ENCODE assay signal across 11 mouse cellular contexts in the genomic region with DNA sequence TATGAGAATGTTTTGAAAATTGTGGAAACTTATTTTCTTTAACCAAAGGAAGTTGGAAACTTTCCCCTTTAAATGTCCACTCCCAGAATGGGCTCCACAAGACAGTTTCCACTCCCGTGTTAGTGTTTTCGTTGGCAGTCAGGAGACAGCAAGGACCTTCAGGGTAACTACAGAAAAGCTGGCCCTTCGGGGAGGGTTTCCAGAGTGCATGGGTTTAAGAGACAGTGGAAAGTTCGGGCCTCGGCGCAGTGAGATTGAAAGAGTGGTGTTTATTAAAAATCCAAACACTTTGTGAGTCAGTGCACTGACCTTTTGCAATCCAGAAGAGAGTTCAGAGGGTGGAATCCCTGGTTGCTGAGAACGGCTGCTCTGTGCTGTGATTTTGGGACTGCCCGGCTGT.
DNase-seq lines count a peak whose midpoint lies in the region; ATAC-seq and TF ChIP-seq lines count a peak whose summit lies in the region.
"Had no signal": no experiment of that assay in that cellular context is flagged by ENCODE, and none has a peak within 500 bp of the region (broad histone marks: within the 10 kb centered on the region; RNA-seq: fewer than 3 reads in every experiment).

No protein-coding gene starts in this region.

- H3K27ac ChIP-seq in CH12.LX (ENCODE audit: insufficient read depth, low read depth), result peak overlapping the region; percentile 59
- peak overlapping the region; percentile 50 for H3K27ac ChIP-seq in embryonic fibroblast, embryonic 13.5 days (ENCODE audit: insufficient read depth, low read length)
- H3K27ac ChIP-seq in hindbrain, embryonic 16.5 days (ENCODE audit: low read depth, low read length), result no peak overlapping the region
- H3K27ac ChIP-seq: limb, embryonic 13.5 days had no signal

- no peak for ATAC-seq in hindbrain, embryonic 16.5 days
- ATAC-seq in frontal cortex, adult (ENCODE audit: low TSS enrichment), result no peak

- dilution Hi-C loops in CH12.LX (cut with MboI; ENCODE audit: extremely low pct_ligation_motif_present, extremely low pct_unique_long_range_greater_than_20kb, low sequenced_read_pairs), result no loop called here

- in situ Hi-C loops in CH12.LX (cut with MboI; ENCODE audit: low pct_ligation_motif_present, low pct_unique_long_range_greater_than_20kb, low sequenced_read_pairs), result no loop called here

- TF ChIP-seq POLR2A in CH12.LX (IDR thresholded peaks at IDR 0.05; ENCODE audit: low read depth, low read length), result no peak
- TF ChIP-seq POLR2A in embryonic fibroblast, embryonic 13.5 days (IDR thresholded peaks at IDR 0.05; ENCODE audit: low read depth, low read length), result no peak

- peaks cover 2% of the 10 kb centered on the region; the same call in 1 of the 2 replicates for H3K79me2 ChIP-seq in CH12.LX (replicated peaks; ENCODE audit: control insufficient read depth, extremely low read depth, insufficient read depth, poor library complexity, severe bottlenecking)

- no peak for TF ChIP-seq RAD21 in CH12.LX (IDR thresholded peaks at IDR 0.05; ENCODE audit: low read depth, low read length)

- peak; percentile 64 to 71 for DNase-seq in heart, adult 18-20 months
- no peak for DNase-seq in heart, postnatal 14 days
- DNase-seq in CH12.LX (ENCODE audit: extremely low read depth), result no peak
- peak; percentile 36 to 52 for DNase-seq in kidney, postnatal 36 days
- DNase-seq in left cerebral cortex, adult 18-20 months (ENCODE audit: low spot score in 2 of 2), result no peak
- DNase-seq: cerebellum, adult 18-20 months; gastrocnemius, postnatal 36 days had no signal

- H3K36me3 ChIP-seq in CH12.LX (replicated peaks in 1 of 2; ENCODE audit: control insufficient read depth in 1 of 2, insufficient read depth in 1 of 2, low read length in 1 of 2), result peaks cover 6 to 38% of the 10 kb centered on the region in 2 experiments
- no peaks in the 10 kb centered on the region for H3K36me3 ChIP-seq in hindbrain, embryonic 16.5 days (ENCODE audit: control insufficient read depth, insufficient read depth, low read length)

- H3K4me3 ChIP-seq in CH12.LX (replicated peaks in 1 of 3; ENCODE audit: low read depth in 2 of 3, low read length in 2 of 3, poor library complexity in 1 of 3), result no peak overlapping the region
- H3K4me3 ChIP-seq in embryonic fibroblast, embryonic 13.5 days (ENCODE audit: insufficient read depth, low read length), result no peak overlapping the region
- no peak overlapping the region for H3K4me3 ChIP-seq in hindbrain, embryonic 16.5 days (ENCODE audit: low read length)
- H3K4me3 ChIP-seq: limb, embryonic 13.5 days had no signal

- TF ChIP-seq CTCF in CH12.LX (conservative IDR thresholded peaks at IDR 0.05 in 1 of 2, IDR thresholded peaks at IDR 0.05 in 1 of 2; ENCODE audit: low read depth in 2 of 2, low read length in 2 of 2), result no peak
- no peak for TF ChIP-seq CTCF in embryonic fibroblast, embryonic 13.5 days (IDR thresholded peaks at IDR 0.05; ENCODE audit: borderline replicate concordance, insufficient read depth, low read length)

- intact Hi-C loops in heart, postnatal 14 days (cut with DNase I), result no loop called here

- TF ChIP-seq EP300 in CH12.LX (IDR thresholded peaks at IDR 0.05; ENCODE audit: low read length), result peak; percentile 31; the same call in 1 of the 2 replicates

- H3K9me3 ChIP-seq in CH12.LX (replicated peaks; ENCODE audit: low read length), result no peaks in the 10 kb centered on the region
- no peaks in the 10 kb centered on the region for H3K9me3 ChIP-seq in hindbrain, embryonic 16.5 days (ENCODE audit: control insufficient read depth, low read length)
- H3K9me3 ChIP-seq: limb, embryonic 13.5 days had no signal

- no peaks in the 10 kb centered on the region for H3K27me3 ChIP-seq in CH12.LX (replicated peaks)
- H3K27me3 ChIP-seq in hindbrain, embryonic 16.5 days (replicated peaks; ENCODE audit: control insufficient read depth, insufficient read depth, low read length), result no peaks in the 10 kb centered on the region
- H3K27me3 ChIP-seq: limb, embryonic 13.5 days had no signal

- peak overlapping the region; percentile 69 for H3K4me2 ChIP-seq in CH12.LX (ENCODE audit: insufficient read depth, low read depth, poor library complexity, severe bottlenecking)
- no peak overlapping the region for H3K4me2 ChIP-seq in hindbrain, embryonic 16.5 days (ENCODE audit: low read length)
- H3K4me2 ChIP-seq: limb, embryonic 13.5 days had no signal

- peak overlapping the region; percentile 25; the same call in 1 of the 2 replicates for H3K9ac ChIP-seq in CH12.LX (ENCODE audit: insufficient read depth, low read depth)
- no peak overlapping the region for H3K9ac ChIP-seq in hindbrain, embryonic 16.5 days (ENCODE audit: low read depth, low read length)
- H3K9ac ChIP-seq: limb, embryonic 13.5 days had no signal

- peaks cover 19 to 86% of the 10 kb centered on the region in 2 experiments for H3K4me1 ChIP-seq in CH12.LX (ENCODE audit: control insufficient read depth in 1 of 2, insufficient read depth in 2 of 2)
- H3K4me1 ChIP-seq in embryonic fibroblast, embryonic 13.5 days (ENCODE audit: control insufficient read depth, insufficient read depth, low read length), result no peaks in the 10 kb centered on the region
- no peaks in the 10 kb centered on the region for H3K4me1 ChIP-seq in hindbrain, embryonic 16.5 days (ENCODE audit: control insufficient read depth, insufficient read depth, low read depth, low read length)

- 91% methylated on average over 8 of the region's 8 CpGs for WGBS in hindbrain, embryonic 16.5 days

TF ChIP-seq in CH12.LX, 34 proteins besides CTCF, POLR2A, EP300 and RAD21:
- TF ChIP-seq ETS1 (conservative IDR thresholded peaks at IDR 0.05; ENCODE audit: low read depth, low read length), result 0 out of 2 replicates have a peak, but pooled peaks have one; percentile 12
- TF ChIP-seq TBP (conservative IDR thresholded peaks at IDR 0.05; ENCODE audit: low read depth, low read length), result no peak
- 0 out of 2 replicates have a peak, but pooled peaks have one; percentile 25 for TF ChIP-seq BHLHE40 (IDR thresholded peaks at IDR 0.05; ENCODE audit: low read depth, low read length)
- no peak for TF ChIP-seq ELF1 (IDR thresholded peaks at IDR 0.05; ENCODE audit: low read depth, low read length)
- TF ChIP-seq POLR2AphosphoS2 (IDR thresholded peaks at IDR 0.05; ENCODE audit: low read depth, low read length), result no peak
- TF ChIP-seq GABPA (IDR thresholded peaks at IDR 0.05; ENCODE audit: insufficient replicate concordance, low read depth, low read length), result no peak
- TF ChIP-seq ZKSCAN1 (IDR thresholded peaks at IDR 0.05; ENCODE audit: borderline replicate concordance, low read depth, low read length), result no peak
- TF ChIP-seq ZMIZ1 (IDR thresholded peaks at IDR 0.05; ENCODE audit: low read depth, low read length), result no peak
- TF ChIP-seq CHD1 (IDR thresholded peaks at IDR 0.05; ENCODE audit: low read depth, low read length), result peak; percentile 71; the same call in 1 of the 2 replicates
- TF ChIP-seq PAX5 (IDR thresholded peaks at IDR 0.05; ENCODE audit: low read length), result no peak
- TF ChIP-seq NRF1 (IDR thresholded peaks at IDR 0.05; ENCODE audit: low read depth, low read length), result no peak
- no peak for TF ChIP-seq MAFK (IDR thresholded peaks at IDR 0.05; ENCODE audit: insufficient replicate concordance, low read length)
- TF ChIP-seq ZC3H11A (IDR thresholded peaks at IDR 0.05; ENCODE audit: low read depth, low read length), result no peak
- TF ChIP-seq MYC (IDR thresholded peaks at IDR 0.05; ENCODE audit: low read depth, low read length), result 0 out of 2 replicates have a peak, but pooled peaks have one; percentile 42
- peak; percentile 21; the same call in 1 of the 2 replicates for TF ChIP-seq IRF4 (IDR thresholded peaks at IDR 0.05; ENCODE audit: low read depth, low read length)
- TF ChIP-seq SIN3A (IDR thresholded peaks at IDR 0.05; ENCODE audit: low read length), result 0 out of 2 replicates have a peak, but pooled peaks have one; percentile 34
- no peak for TF ChIP-seq KAT2A (IDR thresholded peaks at IDR 0.05; ENCODE audit: insufficient replicate concordance, low read length)
- no peak for TF ChIP-seq TCF12 (IDR thresholded peaks at IDR 0.05; ENCODE audit: low read depth, low read length)
- no peak for TF ChIP-seq MAZ (IDR thresholded peaks at IDR 0.05; ENCODE audit: low read depth, low read length)
- no peak for TF ChIP-seq CHD2 (IDR thresholded peaks at IDR 0.05; ENCODE audit: low read length)
- peak; percentile 56; the same call in 1 of the 2 replicates for TF ChIP-seq MEF2A (IDR thresholded peaks at IDR 0.05; ENCODE audit: borderline replicate concordance, low read depth, low read length)
- peak; percentile 53; the same call in 1 of the 2 replicates for TF ChIP-seq ZNF384 (IDR thresholded peaks at IDR 0.05; ENCODE audit: low read depth, low read length)
- no peak for TF ChIP-seq RCOR1 (conservative IDR thresholded peaks at IDR 0.05; ENCODE audit: low read depth, low read length)
- no peak for TF ChIP-seq E2F4 (IDR thresholded peaks at IDR 0.05; ENCODE audit: insufficient replicate concordance, low read depth, low read length)
- no peak for TF ChIP-seq JUND (conservative IDR thresholded peaks at IDR 0.05; ENCODE audit: low read depth, low read length)
- peak; percentile 12; the same call in 1 of the 2 replicates for TF ChIP-seq MAX (IDR thresholded peaks at IDR 0.05; ENCODE audit: low read length)
- TF ChIP-seq USF1 (IDR thresholded peaks at IDR 0.05; ENCODE audit: low read depth, low read length), result no peak
- no peak for TF ChIP-seq JUN (IDR thresholded peaks at IDR 0.05; ENCODE audit: insufficient read depth, low read depth, low read length)
- no peak for TF ChIP-seq USF2 (conservative IDR thresholded peaks at IDR 0.05; ENCODE audit: low read depth, low read length)
- TF ChIP-seq NELFE (IDR thresholded peaks at IDR 0.05; ENCODE audit: low read depth, low read length), result no peak
- TF ChIP-seq SMC3 (IDR thresholded peaks at IDR 0.05; ENCODE audit: low read depth, low read length), result no peak
- TF ChIP-seq MXI1 (IDR thresholded peaks at IDR 0.05; ENCODE audit: low read depth, low read length), result no peak
- TF ChIP-seq UBTF (IDR thresholded peaks at IDR 0.05; ENCODE audit: low read depth, low read length), result no peak
- TF ChIP-seq HCFC1 (IDR thresholded peaks at IDR 0.05; ENCODE audit: low read depth, low read length), result no peak

Comparison
In these comparisons a context has a peak if more than half of its experiments do, and no peak if none do; other contexts are left out.
1. DNase-seq: peak in heart, adult 18-20 months (2 of 2) and kidney, postnatal 36 days (2 of 2); none in heart, postnatal 14 days (0 of 2), CH12.LX (single experiment) and left cerebral cortex, adult 18-20 months (0 of 2).